Comparison of ENCODE assay signal across 18 mouse cellular contexts in genomic region chr8:73750571-73750970, GRCm38 (mm10).
"Had no signal": no experiment of that assay in that cellular context is flagged by ENCODE, and none has a peak within 500 bp of the region (broad histone marks: within the 10 kb centered on the region; RNA-seq: fewer than 3 reads in every experiment).

No protein-coding gene starts in this region.

- H3K4me2 ChIP-seq: liver, embryonic 11.5 days; lung, embryonic 14.5 days; midbrain, embryonic 13.5 days; neural tube, embryonic 13.5 days; stomach, embryonic 15.5 days had no signal

- H3K27me3 ChIP-seq: midbrain, embryonic 13.5 days; neural tube, embryonic 13.5 days; stomach, embryonic 15.5 days had no signal

- H3K27ac ChIP-seq: hindbrain, postnatal 0 days; liver, embryonic 14.5 days; midbrain, embryonic 10.5 days; midbrain, embryonic 13.5 days; neural tube, embryonic 13.5 days; stomach, embryonic 15.5 days had no signal

- H3K9me3 ChIP-seq: midbrain, embryonic 10.5 days; midbrain, embryonic 13.5 days; neural tube, embryonic 13.5 days; stomach, embryonic 15.5 days had no signal

- DNase-seq: liver, postnatal 0 days; lung, embryonic 14.5 days; retina, postnatal 1 day; right cerebral cortex, postnatal 25 days; spleen, adult 18-20 months; thymus, postnatal 36 days had no signal

- H3K4me3 ChIP-seq: midbrain, embryonic 10.5 days; midbrain, embryonic 13.5 days; myocyte; neural tube, embryonic 13.5 days; stomach, embryonic 15.5 days had no signal

- H3K36me3 ChIP-seq: midbrain, embryonic 10.5 days; midbrain, embryonic 13.5 days; neural tube, embryonic 13.5 days; stomach, embryonic 15.5 days had no signal

- H3K4me1 ChIP-seq: midbrain, embryonic 10.5 days; midbrain, embryonic 13.5 days; neural tube, embryonic 13.5 days; stomach, embryonic 15.5 days had no signal

- ATAC-seq: hindbrain, postnatal 0 days; inflammation-experienced regulatory T-cells, adult 6 months; intestine, embryonic 16.5 days; liver, postnatal 0 days; lung, postnatal 0 days; midbrain, embryonic 13.5 days; midbrain, embryonic 16.5 days had no signal

- H3K9ac ChIP-seq: liver, embryonic 14.5 days; liver, postnatal 0 days; lung, embryonic 14.5 days; midbrain, embryonic 13.5 days; neural tube, embryonic 13.5 days; stomach, embryonic 15.5 days had no signal
